Mouse (Mus musculus) hindbrain, embryonic 13.5 days (tissue): ENCODE measurements at regions not wholly inside any gene's neighbourhood (a gene's known extent, or its start where the extent isn't known, plus 50 kb on each side); places are given as distances from the start of the nearest gene placed in this dataset.

Source experiments
- ATAC-seq: fragments of 200-750 bp; cut with Nextera tagmentation; 2 replicates; pipeline ENCODE4 v1.8.0; 2017; ENCODE audit warnings: moderate TSS enrichment; ENCODE audit not compliant: low FRiP score
- H3K27ac ChIP-seq: fragments of 300-500 bp; sonication (generic); 2 replicates; pipeline ENCODE4 v1.5.1; 2015; ENCODE audit warnings: inconsistent platforms, mild to moderate bottlenecking, moderate library complexity
- H3K27me3 ChIP-seq: fragments of 300-500 bp; sonication (generic); 2 replicates; pipeline ENCODE4 v1.6.1; 2015; ENCODE audit warnings: mild to moderate bottlenecking, inconsistent platforms
- H3K36me3 ChIP-seq: fragments of 300-500 bp; sonication (generic); 2 replicates; pipeline ENCODE4 v1.6.1; 2015; ENCODE audit warnings: mild to moderate bottlenecking, inconsistent platforms
- H3K4me1 ChIP-seq: fragments of 300-500 bp; sonication (generic); replicated peaks from 2 replicates; pipeline ENCODE4 v1.6.1; 2015; ENCODE audit warnings: inconsistent platforms
- H3K4me2 ChIP-seq: fragments of 300-500 bp; sonication (generic); 2 replicates; pipeline ENCODE4 v1.6.1; 2015; ENCODE audit warnings: inconsistent platforms, mild to moderate bottlenecking, moderate library complexity
- H3K4me3 ChIP-seq: fragments of 300-500 bp; sonication (generic); 2 replicates; pipeline ENCODE4 v1.5.1; 2015; ENCODE audit warnings: mild to moderate bottlenecking, inconsistent platforms
- H3K9ac ChIP-seq: fragments of 300-500 bp; sonication (generic); 2 replicates; pipeline ENCODE4 v1.6.1; 2015; ENCODE audit warnings: mild to moderate bottlenecking, inconsistent platforms
- H3K9me3 ChIP-seq: fragments of 300-500 bp; sonication (generic); 2 replicates; pipeline ENCODE4 v1.6.1; 2016; ENCODE audit warnings: inconsistent platforms
- WGBS: fragments of 180-500 bp; shearing (Covaris S2); methylation state at CpG from one replicate; pipeline ENCODE4 v1.1.7; 2015; 5-methylcytosine and 5-hydroxymethylcytosine counted together

DNA sequence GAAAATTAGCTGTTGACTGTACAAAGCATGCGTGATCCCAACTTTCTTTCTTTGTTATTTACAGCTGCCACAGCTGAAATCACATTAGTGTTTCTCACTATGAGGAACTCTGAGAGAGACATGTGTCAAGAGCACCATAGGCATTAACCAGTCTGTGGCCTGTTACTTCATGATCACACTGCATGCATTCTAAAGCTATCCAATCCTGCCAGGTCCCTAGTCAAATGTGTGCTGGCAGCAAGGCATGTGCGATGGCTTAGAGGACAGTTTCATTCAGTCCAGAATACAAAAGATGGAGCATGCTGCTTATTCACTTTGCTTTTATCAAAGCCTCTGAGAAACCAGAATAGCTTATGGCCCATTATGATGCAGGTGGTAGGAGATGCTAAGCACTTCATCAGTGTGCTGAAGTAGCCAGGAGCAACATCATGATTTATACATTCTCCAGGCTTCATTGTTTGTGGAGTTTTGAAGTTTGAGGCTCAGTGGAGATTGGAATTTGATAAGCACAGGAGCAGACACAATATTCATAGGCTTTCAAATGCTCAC, 882.9 kb upstream of the Lrrn3 start:
- H3K9me3 ChIP-seq, result no peaks in the 10 kb centered on the region
- no peak for ATAC-seq
- no peaks in the 10 kb centered on the region for H3K36me3 ChIP-seq
- no peak overlapping the region for H3K4me2 ChIP-seq
- H3K4me1 ChIP-seq, result no peaks in the 10 kb centered on the region
- no peak overlapping the region for H3K27ac ChIP-seq
- H3K9ac ChIP-seq, result no peak overlapping the region
- no peak overlapping the region for H3K4me3 ChIP-seq
- 67% methylated on average over 2 of the region's 2 CpGs for WGBS
- no peaks in the 10 kb centered on the region for H3K27me3 ChIP-seq

DNA sequence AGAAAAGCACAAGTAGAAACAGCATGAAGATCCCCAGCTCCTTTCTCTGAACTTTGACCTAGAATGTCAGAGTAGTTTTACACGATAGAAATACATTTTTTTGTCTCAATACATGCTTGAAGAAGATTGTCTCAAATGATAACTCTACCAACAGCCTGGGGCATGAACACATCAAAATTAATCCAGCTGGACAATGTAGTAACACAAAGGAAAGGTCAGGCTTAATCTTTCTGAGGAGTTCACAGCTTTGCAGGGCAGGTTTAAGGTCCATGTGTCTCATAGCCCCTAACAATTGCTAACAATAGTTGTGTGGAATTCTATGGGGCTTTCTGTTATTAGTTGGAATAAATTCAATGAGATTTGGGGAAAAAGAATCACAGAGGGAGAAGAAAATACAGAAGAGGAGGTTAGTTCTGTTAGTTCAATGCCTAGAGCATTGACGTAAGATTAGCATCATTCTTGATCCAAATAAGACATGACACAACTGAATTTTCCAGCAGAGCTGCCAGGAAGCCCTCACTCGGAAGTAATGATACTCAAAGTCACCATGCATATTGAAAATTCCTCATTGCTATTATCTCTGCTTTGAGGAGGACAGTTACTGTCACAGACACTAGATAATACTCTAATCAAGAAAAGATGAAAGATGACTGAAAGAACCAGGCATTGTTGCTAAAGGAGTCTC, 852.9 kb upstream of the Lrrn3 start:
- Histone ChIP-seq H3K9ac (no peak overlapping the region), H3K4me2 (no peak overlapping the region), H3K27me3 (no peaks in the 10 kb centered on the region), H3K9me3 (no peaks in the 10 kb centered on the region), H3K4me3 (no peak overlapping the region), H3K36me3 (no peaks in the 10 kb centered on the region), H3K4me1 (no peaks in the 10 kb centered on the region), H3K27ac (no peak overlapping the region)
- ATAC-seq, result no peak
- 75% methylated on average over 3 of the region's 3 CpGs for WGBS

DNA sequence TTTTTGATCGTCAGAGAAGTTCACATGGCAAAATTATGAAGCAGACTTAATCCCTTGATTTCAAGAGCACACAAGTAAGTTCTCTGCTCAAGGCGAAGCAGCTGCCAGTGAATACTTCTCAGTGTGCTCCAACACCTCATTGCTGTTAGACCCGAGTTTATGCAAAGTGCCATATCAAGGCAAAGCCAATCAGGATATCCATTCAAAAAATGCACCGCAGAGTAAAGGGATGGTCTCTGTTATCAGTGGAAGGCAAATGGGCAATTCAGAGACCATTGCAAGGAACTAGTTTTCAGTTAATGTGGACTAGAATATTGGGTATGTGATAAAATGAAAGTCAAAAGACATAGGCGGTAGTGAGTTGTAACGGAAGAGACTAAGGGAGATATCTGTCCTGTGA, 820.2 kb upstream of the Lrrn3 start:
- no peak for ATAC-seq
- 86% methylated on average over 6 of the region's 6 CpGs for WGBS
- H3K4me2 ChIP-seq, result no peak overlapping the region

DNA sequence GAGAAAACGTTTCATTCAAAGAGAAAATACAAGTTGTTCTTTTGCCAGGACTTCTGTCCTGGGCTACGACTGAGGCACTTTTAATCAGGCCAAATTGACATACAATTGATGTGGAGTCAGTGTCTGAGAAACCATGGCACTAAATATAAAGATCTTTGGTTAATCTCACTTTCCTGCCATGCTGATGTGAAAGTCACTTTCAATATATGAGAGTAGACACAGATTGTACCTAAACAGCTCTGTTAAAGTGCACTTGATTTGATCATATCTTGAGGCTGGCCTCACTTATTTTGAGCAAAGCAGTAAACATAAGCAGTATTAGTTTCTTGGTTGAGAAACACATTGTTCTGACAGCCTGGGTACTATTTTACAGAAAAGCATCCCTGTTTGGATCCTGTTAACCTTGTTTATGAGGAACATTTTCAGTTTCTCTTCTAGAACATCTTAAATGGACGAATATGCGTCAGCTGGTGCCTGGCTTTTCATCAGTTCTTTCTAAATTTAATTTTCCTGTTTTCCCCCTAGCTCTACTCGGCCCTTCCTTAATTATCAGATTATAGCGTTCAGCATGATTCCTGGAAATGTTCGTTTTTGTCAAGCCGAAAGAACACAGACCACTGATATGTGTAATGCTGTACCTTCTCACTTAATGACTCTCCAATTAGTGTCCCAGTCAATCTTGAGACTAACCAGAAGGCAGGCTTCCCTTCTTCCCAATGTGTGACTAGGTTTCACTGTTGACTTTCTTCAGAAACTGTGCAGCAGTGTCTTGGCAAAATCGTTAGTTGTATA, 791.2 kb upstream of the Lrrn3 start:
- no peak overlapping the region for H3K9ac ChIP-seq
- H3K9me3 ChIP-seq, result no peaks in the 10 kb centered on the region
- no peaks in the 10 kb centered on the region for H3K4me1 ChIP-seq
- no peak overlapping the region for H3K4me2 ChIP-seq
- H3K36me3 ChIP-seq, result no peaks in the 10 kb centered on the region
- H3K27me3 ChIP-seq, result no peaks in the 10 kb centered on the region
- 83% methylated on average over 9 of the region's 9 CpGs for WGBS
- H3K4me3 ChIP-seq, result no peak overlapping the region
- ATAC-seq, result no peak
- no peak overlapping the region for H3K27ac ChIP-seq

More for the DNA sequence above, 820.2 kb upstream of the Lrrn3 start:
- no peaks in the 10 kb centered on the region for H3K9me3 ChIP-seq
- no peak overlapping the region for H3K9ac ChIP-seq
- H3K4me3 ChIP-seq, result no peak overlapping the region
- no peaks in the 10 kb centered on the region for H3K36me3 ChIP-seq
- no peaks in the 10 kb centered on the region for H3K27me3 ChIP-seq
- H3K4me1 ChIP-seq, result no peaks in the 10 kb centered on the region
- H3K27ac ChIP-seq, result no peak overlapping the region

DNA sequence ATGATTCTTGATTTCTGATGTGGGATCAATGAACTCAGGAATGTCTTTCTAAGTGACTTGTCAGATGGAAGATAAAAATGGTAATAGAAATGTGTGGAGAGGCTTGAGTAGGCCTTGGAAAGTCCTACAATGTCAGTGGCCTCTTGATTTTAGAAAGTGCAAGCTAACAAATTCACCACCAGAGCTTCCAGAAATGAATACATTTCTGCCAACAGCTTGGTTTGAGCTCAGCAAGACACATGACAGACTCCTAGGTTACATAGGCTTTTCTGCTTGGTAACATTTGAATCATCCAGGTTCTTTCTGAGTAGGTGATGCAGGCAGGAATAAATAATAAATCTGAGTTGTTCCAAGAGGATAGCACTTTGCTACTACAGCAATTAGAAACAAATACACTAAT, 764.2 kb upstream of the Lrrn3 start:
- no peaks in the 10 kb centered on the region for H3K27me3 ChIP-seq
- H3K36me3 ChIP-seq, result no peaks in the 10 kb centered on the region
- no peaks in the 10 kb centered on the region for H3K4me1 ChIP-seq
- no peak for ATAC-seq
- no peak overlapping the region for H3K4me2 ChIP-seq
- no peak overlapping the region for H3K9ac ChIP-seq
- no peaks in the 10 kb centered on the region for H3K9me3 ChIP-seq
- H3K27ac ChIP-seq, result no peak overlapping the region
- no peak overlapping the region for H3K4me3 ChIP-seq

DNA sequence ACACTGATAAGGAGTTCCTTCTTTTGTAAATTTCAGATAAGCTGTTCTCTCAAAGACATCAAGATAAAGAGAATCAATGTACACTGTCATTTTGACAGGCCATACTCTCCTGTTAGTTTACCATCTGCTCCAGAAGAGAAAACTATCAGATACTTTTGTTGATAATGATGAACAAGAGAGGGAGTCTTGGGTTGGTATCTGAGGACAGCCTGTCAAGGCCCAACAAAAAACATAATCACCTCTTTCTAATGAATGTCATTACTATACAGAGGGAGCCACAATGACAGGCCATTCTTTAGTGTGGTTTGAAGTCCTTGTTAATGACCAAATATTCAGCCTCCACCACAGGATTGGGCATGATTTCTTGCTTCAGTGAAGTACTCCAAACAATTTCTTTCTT, 743.0 kb upstream of the Lrrn3 start:
- Histone ChIP-seq H3K4me3 (no peak overlapping the region), H3K4me2 (no peak overlapping the region), H3K9ac (no peak overlapping the region), H3K27me3 (no peaks in the 10 kb centered on the region), H3K36me3 (no peaks in the 10 kb centered on the region), H3K27ac (no peak overlapping the region), H3K4me1 (no peaks in the 10 kb centered on the region), H3K9me3 (no peaks in the 10 kb centered on the region)
- no peak for ATAC-seq

DNA sequence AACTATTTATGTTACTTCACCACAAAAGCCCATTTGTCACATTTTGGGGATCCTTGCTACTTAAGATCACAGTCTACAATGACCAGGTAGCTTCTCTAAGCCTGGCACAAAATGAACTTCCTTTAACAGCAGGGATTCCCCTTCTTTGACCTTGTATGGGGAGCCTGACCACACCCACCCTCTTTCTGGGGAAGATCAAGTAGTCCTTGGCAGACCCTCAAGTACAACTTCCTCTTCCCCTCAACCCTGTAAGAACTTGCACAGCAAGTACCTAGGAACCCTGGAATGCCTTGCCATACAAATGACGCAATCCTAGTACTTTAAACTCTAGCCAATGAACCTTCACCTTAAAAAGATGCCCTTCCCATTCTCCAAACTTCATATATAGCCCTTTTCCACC, 695.4 kb upstream of the Lrrn3 start:
- 89% methylated on average over 1 of the region's 1 CpGs for WGBS
- Histone ChIP-seq H3K4me3 (no peak overlapping the region), H3K4me1 (no peaks in the 10 kb centered on the region), H3K9ac (no peak overlapping the region), H3K27me3 (no peaks in the 10 kb centered on the region), H3K36me3 (no peaks in the 10 kb centered on the region), H3K9me3 (no peaks in the 10 kb centered on the region), H3K4me2 (no peak overlapping the region), H3K27ac (no peak overlapping the region)
- ATAC-seq, result no peak

DNA sequence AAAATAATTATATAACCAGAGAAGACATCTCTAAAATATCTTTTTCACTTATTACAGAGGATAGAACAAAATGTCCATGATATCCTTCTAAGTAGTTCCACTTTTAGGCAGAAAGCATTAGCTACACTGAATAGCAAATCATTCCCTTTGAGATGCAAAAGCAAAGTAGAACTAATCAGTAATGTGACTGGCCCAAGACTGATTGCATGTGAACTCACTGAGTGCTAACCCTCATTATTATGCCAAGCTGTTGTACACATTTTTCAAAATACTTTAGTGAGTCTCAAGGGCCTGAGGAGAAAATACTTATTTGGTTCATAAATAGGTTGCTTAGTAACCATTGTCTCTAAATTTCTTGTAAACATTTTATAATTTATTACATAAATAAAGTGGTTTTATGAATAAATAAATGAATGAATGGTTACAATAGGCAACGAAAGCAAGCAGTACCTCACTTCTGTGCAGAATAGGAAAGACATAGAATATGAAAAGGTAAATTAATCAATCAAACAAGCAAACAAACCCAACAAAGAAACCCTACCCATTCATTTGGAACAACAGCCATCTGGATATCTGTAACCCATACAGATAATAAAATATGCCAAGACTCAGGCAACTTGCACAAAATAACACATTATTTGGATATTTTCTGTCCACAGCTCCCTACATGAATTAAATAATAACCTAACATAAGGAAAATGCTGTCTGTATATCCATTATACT, 693.9 kb upstream of the Lrrn3 start:
- H3K4me2 ChIP-seq, result no peak overlapping the region
- no peaks in the 10 kb centered on the region for H3K27me3 ChIP-seq
- no peaks in the 10 kb centered on the region for H3K36me3 ChIP-seq
- no peak overlapping the region for H3K4me3 ChIP-seq
- no peaks in the 10 kb centered on the region for H3K4me1 ChIP-seq
- no peak overlapping the region for H3K9ac ChIP-seq
- 0 out of 2 replicates have a peak, but pooled peaks have one; percentile 49 for ATAC-seq
- H3K9me3 ChIP-seq, result no peaks in the 10 kb centered on the region
- H3K27ac ChIP-seq, result no peak overlapping the region
- WGBS, result 44% methylated on average over 1 of the region's 1 CpGs

DNA sequence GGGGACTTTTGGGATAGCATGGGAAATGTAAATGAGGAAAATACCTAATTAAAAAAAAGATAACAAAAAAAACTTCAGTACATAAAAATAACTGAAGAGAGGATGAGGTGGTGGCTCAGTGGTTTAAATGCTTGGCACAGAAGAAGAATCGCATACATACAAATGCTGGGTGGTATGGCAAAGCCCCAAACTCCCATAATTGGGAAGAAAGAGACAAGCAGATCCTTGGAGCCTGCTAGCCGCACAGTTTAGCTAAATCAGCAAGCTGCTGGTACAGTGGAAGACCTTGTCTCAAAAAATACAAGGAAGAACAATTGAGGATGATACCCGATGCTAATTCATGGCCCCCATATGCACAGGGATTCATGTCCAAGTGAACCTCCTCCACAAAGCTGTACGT, 661.7 kb upstream of the Lrrn3 start:
- H3K4me3 ChIP-seq, result no peak overlapping the region
- no peak overlapping the region for H3K27ac ChIP-seq
- no peak overlapping the region for H3K9ac ChIP-seq
- no peaks in the 10 kb centered on the region for H3K27me3 ChIP-seq
- no peaks in the 10 kb centered on the region for H3K36me3 ChIP-seq
- H3K4me2 ChIP-seq, result no peak overlapping the region
- no peaks in the 10 kb centered on the region for H3K9me3 ChIP-seq
- WGBS, result 92% methylated on average over 4 of the region's 4 CpGs
- no peaks in the 10 kb centered on the region for H3K4me1 ChIP-seq
- ATAC-seq, result no peak

DNA sequence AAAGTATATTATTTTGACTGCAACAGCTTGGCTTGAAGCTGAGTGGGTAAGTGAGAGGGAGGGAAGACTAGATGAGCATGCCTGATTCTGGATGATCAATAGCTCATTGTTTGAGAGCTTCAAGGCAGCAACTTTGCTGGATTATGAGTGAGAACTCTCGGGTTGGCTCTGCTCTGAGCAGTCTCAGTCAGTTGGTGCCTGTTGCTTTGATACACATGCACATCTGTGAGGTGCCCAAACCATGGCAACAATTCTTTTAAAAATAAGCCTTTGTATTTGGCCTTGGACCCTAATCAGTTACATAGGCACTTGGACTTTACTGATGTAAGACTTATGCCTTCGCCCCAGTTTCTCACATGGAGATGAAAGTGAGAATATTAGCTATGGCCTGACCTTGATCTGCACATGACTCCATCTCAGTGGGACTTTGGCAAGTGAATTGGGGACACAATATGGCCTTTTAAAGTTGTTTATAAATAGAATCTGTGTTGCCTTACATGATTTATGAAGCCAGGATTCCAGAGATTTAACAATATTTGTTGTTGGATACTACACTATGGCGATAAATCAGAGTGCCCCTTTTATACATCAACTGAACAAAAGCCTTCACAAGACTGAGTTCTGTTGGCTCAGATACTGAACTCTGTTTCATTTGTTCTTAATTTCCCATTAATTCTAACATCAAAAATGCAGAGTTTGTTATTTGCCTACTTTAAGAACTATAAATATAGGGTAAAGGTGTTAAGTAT, 652.6 kb upstream of the Lrrn3 start:
- WGBS, result 41% methylated on average over 3 of the region's 3 CpGs
- no peaks in the 10 kb centered on the region for H3K9me3 ChIP-seq
- H3K4me3 ChIP-seq, result no peak overlapping the region
- H3K4me2 ChIP-seq, result no peak overlapping the region
- no peak overlapping the region for H3K9ac ChIP-seq
- no peak overlapping the region for H3K27ac ChIP-seq
- peak; percentile 94 for ATAC-seq
- H3K27me3 ChIP-seq, result no peaks in the 10 kb centered on the region
- H3K4me1 ChIP-seq, result peaks cover 4% of the 10 kb centered on the region
- no peaks in the 10 kb centered on the region for H3K36me3 ChIP-seq

GRCm38 (mm10) chr12:42138177-42138576, 651.9 kb upstream of the Lrrn3 start:
- Histone ChIP-seq H3K27me3 (no peaks in the 10 kb centered on the region), H3K36me3 (no peaks in the 10 kb centered on the region), H3K9ac (no peak overlapping the region), H3K4me3 (no peak overlapping the region), H3K4me2 (no peak overlapping the region), H3K9me3 (no peaks in the 10 kb centered on the region), H3K27ac (peak overlapping the region; percentile 55; the same call in 1 of the 2 replicates), H3K4me1 (peaks cover 4% of the 10 kb centered on the region)
- ATAC-seq, result 0 out of 2 replicates have a peak, but pooled peaks have one; percentile 28
- 42% methylated on average over 5 of the region's 5 CpGs for WGBS

DNA sequence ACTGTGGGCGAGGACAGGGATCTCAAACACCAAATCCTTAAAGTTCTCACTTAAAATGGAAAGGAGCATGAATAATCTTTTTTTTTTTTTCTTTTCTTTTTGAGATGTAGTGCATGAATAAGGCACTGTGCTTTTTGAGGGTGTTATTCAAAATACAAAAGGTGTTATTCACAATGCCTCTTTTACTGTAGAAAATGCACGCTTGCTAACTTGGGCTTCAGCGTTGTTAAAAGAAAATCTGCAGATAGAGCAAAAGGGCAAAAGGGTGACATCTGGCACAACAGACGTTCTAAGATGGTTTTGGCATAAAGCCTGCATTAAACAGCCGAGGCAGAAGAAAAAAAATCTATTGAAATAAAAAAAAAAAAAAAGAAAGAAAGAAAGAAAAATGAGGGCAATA, 651.5 kb upstream of the Lrrn3 start:
- no peaks in the 10 kb centered on the region for H3K36me3 ChIP-seq
- H3K4me3 ChIP-seq, result no peak overlapping the region
- no peak for ATAC-seq
- H3K9me3 ChIP-seq, result no peaks in the 10 kb centered on the region
- no peak overlapping the region for H3K4me2 ChIP-seq
- H3K9ac ChIP-seq, result no peak overlapping the region
- H3K4me1 ChIP-seq, result peaks cover 4% of the 10 kb centered on the region
- H3K27me3 ChIP-seq, result no peaks in the 10 kb centered on the region
- WGBS, result 22% methylated on average over 5 of the region's 5 CpGs
- 0 out of 2 replicates have a peak overlapping the region, but pooled peaks have one; percentile 9 for H3K27ac ChIP-seq
